Mouse (Mus musculus) hindbrain, embryonic 16.5 days (tissue): ENCODE measurements around the gene Dpep1. TPM values are rescaled to one million over a fixed set of nuclear protein-coding genes. Genes with fewer than 3 reads are reported as not detected.

Experiments
- ATAC-seq: fragments of 200-750 bp; cut with Nextera tagmentation; 2 replicates; pipeline ENCODE4 v1.8.0; 2017; ENCODE audit warnings: moderate TSS enrichment, moderate library complexity
- H3K27ac ChIP-seq: fragments of 300-500 bp; sonication (generic); 2 replicates; pipeline ENCODE4 v1.5.1; 2014; ENCODE audit warnings: low read depth, mild to moderate bottlenecking, control low read depth, low read length, moderate library complexity
- H3K27me3 ChIP-seq: fragments of 300-500 bp; sonication (generic); replicated peaks from 2 replicates; pipeline ENCODE4 v1.6.1; 2014; ENCODE audit warnings: low read length; ENCODE audit not compliant: control insufficient read depth, insufficient read depth
- H3K36me3 ChIP-seq: fragments of 300-500 bp; sonication (generic); 2 replicates; pipeline ENCODE4 v1.6.1; 2014; ENCODE audit warnings: mild to moderate bottlenecking, low read length, moderate library complexity, mixed read lengths; ENCODE audit not compliant: control insufficient read depth, insufficient read depth
- H3K4me1 ChIP-seq: fragments of 300-500 bp; sonication (generic); 2 replicates; pipeline ENCODE4 v1.6.1; 2014; ENCODE audit warnings: low read depth, low read length; ENCODE audit not compliant: control insufficient read depth, insufficient read depth
- H3K4me2 ChIP-seq: fragments of 300-500 bp; sonication (generic); 2 replicates; pipeline ENCODE4 v1.6.1; 2014; ENCODE audit warnings: mild to moderate bottlenecking, low read length, control low read depth, moderate library complexity
- H3K4me3 ChIP-seq: fragments of 300-500 bp; sonication (generic); 2 replicates; pipeline ENCODE4 v1.5.1; 2014; ENCODE audit warnings: mild to moderate bottlenecking, low read length, control low read depth, moderate library complexity
- H3K9ac ChIP-seq: fragments of 300-500 bp; sonication (generic); 2 replicates; pipeline ENCODE4 v1.6.1; 2014; ENCODE audit warnings: low read depth, mild to moderate bottlenecking, control low read depth, low read length, moderate library complexity
- H3K9me3 ChIP-seq: fragments of 300-500 bp; sonication (generic); 2 replicates; pipeline ENCODE4 v1.6.1; 2014; ENCODE audit warnings: mild to moderate bottlenecking, low read length, moderate library complexity; ENCODE audit not compliant: control insufficient read depth
- WGBS: fragments of 180-500 bp; shearing (Covaris S2); extraction: QIAGEN DNeasy Blood & Tissue Kit; methylation state at CpG from one replicate; pipeline ENCODE4 v1.1.7; 2014; 5-methylcytosine and 5-hydroxymethylcytosine counted together
- polyA plus RNA-seq: library from polyadenylated mRNA; unstranded; fragments of >200 nt; fragmentation: Nextera tagmentation; extraction: Ambion mirVana; gene quantifications from 2 replicates; pipeline ENCODE4 v1.2.1, GENCODE M21; 2015

Gene Dpep1
- 0.68 and 0.72 TPM in 2 replicates for polyA plus RNA-seq

DNA sequence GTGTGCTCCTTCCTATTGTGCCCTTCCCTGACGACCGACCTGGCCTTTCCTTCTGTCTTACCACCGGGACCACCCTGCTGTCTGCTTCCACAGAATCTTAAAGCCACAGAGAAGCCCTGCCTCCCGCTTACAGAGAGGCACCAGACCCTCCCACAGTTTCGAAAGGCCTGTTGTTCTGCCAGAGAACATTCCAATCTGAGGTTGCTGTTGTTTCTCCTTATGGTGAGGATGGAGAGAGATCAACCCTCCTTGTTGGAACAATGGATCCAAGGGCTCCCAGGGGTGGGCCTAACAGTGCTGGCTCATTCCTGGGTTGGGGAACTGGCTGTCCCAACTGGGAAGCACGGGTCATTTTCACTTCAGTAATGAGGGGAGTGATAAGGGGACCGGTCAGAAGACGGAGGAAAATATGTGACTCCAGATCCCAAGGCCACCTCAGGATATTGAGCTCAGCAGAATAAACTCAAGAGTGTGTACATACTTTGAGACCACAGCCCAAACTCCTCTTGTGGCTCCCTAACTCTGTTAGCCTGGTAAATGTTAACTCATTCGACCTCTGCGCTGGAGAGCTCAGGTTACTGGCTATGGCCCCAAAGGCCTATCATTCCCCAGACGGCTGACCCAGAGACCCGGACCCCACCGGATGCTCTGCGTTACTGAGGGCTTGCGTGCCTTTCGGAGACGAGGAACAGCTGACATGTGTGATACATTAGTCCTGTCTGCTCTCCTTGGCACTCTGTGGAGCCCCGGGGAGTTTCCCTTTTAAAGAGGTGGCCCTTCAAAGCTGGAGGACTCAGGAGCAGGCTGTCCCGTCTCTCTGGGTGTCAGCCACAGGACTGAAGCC is at the start of gene Dpep1:
Gene Dpep1 (plus strand): TSS at position 677 of the 844 bp plus-strand sequence.
- no peaks in the 10 kb centered on the region for H3K36me3 ChIP-seq
- H3K27me3 ChIP-seq = no peaks in the 10 kb centered on the region
- H3K9ac ChIP-seq = no peak within 1 kb of the TSS
- H3K9me3 ChIP-seq = no peaks in the 10 kb centered on the region
- ATAC-seq = no peak
- no peaks in the 10 kb centered on the region; the same call in 1 of the 2 replicates for H3K4me1 ChIP-seq
- no peak within 1 kb of the TSS for H3K4me3 ChIP-seq
- no peak within 1 kb of the TSS for H3K4me2 ChIP-seq
- no peak within 1 kb of the TSS for H3K27ac ChIP-seq
- WGBS = 54% methylated on average over 19 of the region's 19 CpGs

DNA sequence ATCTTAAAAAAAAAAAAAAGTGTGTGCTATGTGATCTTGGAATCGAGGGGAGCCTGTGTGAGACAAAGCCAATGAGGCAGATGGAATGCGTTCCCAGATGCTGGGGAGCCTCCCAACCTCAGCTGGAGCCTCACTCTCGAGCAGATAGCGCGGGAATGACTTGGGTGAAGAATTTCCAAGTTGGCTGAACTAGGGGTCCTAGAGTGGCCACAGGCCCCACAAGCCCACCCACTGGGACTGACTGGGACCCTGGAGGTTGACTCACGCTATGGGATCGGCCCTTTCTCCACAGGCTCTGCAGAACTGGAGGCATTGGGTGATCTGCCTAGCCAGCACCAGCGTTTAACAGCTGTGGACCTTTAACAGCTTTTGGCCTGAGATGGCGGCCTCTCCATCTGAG is 49.8 kb upstream of the Dpep1 start:
- WGBS = 81% methylated on average over 9 of the region's 9 CpGs
- Histone ChIP-seq H3K4me1 (peaks cover 12% of the 10 kb centered on the region), H3K9ac (no peak overlapping the region), H3K9me3 (no peaks in the 10 kb centered on the region), H3K4me2 (no peak overlapping the region), H3K4me3 (no peak overlapping the region), H3K27me3 (no peaks in the 10 kb centered on the region), H3K27ac (no peak overlapping the region), H3K36me3 (no peaks in the 10 kb centered on the region)
- ATAC-seq = no peak

DNA sequence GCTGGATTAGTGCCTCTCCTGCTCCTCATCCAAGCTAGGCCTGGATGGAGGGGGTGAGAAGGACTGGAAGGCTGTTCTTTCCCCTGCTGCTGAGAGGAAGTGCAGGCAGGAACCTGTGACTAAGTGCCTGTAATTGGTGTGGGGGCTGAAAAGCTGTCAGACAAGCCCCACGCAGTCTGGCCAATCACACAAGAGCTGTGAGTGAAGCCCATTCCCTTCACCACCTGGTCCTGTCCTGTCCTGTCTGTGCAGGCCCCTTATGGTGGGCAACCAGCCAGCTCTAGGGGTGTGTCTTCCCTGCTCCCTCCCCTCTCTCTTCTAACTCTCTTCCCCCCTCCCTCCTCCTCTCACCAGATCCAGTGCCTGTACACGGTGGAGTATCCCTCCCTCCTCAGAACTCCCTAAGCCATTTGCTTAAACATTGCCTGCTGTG is 48.4 kb upstream of the Dpep1 start:
- Histone ChIP-seq H3K9ac (no peak overlapping the region), H3K9me3 (no peaks in the 10 kb centered on the region), H3K4me3 (no peak overlapping the region), H3K4me1 (peaks cover 12% of the 10 kb centered on the region), H3K27me3 (no peaks in the 10 kb centered on the region), H3K4me2 (no peak overlapping the region), H3K36me3 (no peaks in the 10 kb centered on the region), H3K27ac (peak overlapping the region; percentile 2; the same call in 1 of the 2 replicates)
- WGBS = 25% methylated on average over 2 of the region's 2 CpGs
- peak; percentile 53 for ATAC-seq

DNA sequence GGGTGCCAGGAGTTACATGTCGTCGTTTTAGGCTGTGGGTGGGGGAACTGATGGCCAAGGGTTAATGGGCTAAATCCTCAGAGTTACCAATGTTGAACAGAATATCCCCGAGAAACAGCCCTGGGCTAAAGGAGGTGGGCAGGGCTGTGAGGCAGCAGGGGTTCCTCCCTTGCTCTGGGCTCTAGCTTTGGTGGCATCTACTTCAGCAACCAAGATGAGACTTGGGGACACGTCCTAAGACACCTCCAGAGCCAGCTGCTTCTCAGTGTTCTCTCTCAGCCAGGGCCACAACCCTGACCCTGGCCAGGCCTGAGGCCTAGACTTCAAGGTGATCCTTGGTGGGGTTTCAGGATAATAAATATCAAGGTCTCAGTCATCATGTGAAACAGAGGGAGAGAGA is 47.3 kb upstream of the Dpep1 start:
- Histone ChIP-seq H3K4me2 (no peak overlapping the region), H3K9me3 (no peaks in the 10 kb centered on the region), H3K4me1 (peaks cover 12% of the 10 kb centered on the region), H3K27me3 (no peaks in the 10 kb centered on the region), H3K36me3 (no peaks in the 10 kb centered on the region), H3K4me3 (no peak overlapping the region), H3K9ac (no peak overlapping the region), H3K27ac (no peak overlapping the region)
- WGBS = 73% methylated on average over 4 of the region's 4 CpGs
- no peak for ATAC-seq

DNA sequence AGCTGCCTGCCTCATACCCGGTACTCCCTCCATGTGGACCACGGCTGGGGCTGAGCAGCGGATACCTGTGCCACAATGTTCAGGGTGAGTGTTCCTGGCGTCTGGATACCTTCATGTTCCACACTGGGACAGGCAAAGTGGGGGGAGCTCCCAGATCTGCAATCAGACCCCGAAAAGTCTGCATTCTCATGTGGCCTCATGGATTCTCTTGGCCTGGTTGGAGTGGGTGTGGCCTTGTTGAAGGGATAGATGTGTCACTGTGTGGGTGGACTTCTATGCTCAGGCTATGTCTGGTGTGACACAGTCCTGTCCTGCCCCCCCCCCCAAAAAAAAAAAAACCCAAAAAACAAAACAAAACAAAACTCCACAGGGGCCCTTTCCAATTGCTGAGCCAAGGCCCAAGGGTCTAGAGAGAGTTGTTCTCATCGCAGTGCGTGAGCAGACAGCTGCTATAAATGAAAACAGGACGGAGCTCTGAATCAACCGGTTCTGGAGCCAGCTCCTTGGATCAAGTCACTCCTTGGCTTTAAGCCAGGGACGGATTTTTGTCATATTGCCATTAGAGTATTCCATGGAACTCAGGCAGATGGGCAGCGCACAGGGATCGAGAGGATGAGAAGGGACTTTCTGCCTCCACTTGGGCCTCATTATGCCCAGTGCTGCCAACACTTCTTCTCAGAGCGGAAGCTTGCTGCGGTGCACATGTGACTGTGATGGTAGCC is 44.1 kb upstream of the Dpep1 start:
- H3K4me1 ChIP-seq = no peaks in the 10 kb centered on the region; the same call in 1 of the 2 replicates
- H3K9ac ChIP-seq = no peak overlapping the region
- H3K27me3 ChIP-seq = no peaks in the 10 kb centered on the region
- no peaks in the 10 kb centered on the region for H3K9me3 ChIP-seq
- ATAC-seq = peak; percentile 63
- H3K36me3 ChIP-seq = no peaks in the 10 kb centered on the region
- H3K27ac ChIP-seq = peak overlapping the region; percentile 66
- no peak overlapping the region for H3K4me2 ChIP-seq
- no peak overlapping the region for H3K4me3 ChIP-seq
- WGBS = 59% methylated on average over 14 of the region's 14 CpGs

DNA sequence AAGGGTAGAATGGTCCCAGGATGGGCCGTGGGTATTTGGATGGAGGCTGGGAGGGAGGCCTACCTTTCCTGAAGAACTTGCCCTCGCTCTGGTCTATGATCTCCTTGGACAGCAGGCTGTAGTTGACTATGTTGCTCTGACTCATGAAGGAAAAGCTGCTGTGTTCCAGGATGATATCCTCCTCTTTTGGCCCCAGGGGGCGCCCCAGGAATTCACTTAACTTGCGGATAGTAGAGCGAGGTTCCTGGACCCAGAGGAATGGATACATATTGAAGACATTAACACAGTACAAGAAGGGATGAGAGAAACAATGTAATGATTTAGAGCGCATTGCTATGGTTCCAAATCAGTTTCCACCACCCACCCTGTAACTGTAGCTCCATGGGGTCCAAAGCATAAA is 40.8 kb upstream of the Dpep1 start:
- H3K9ac ChIP-seq = no peak overlapping the region
- no peak overlapping the region for H3K4me2 ChIP-seq
- no peaks in the 10 kb centered on the region for H3K9me3 ChIP-seq
- H3K4me1 ChIP-seq = no peaks in the 10 kb centered on the region
- no peak overlapping the region for H3K27ac ChIP-seq
- 61% methylated on average over 6 of the region's 6 CpGs for WGBS
- no peak for ATAC-seq
- H3K36me3 ChIP-seq = no peaks in the 10 kb centered on the region
- H3K27me3 ChIP-seq = no peaks in the 10 kb centered on the region; the same call in 1 of the 2 replicates
- no peak overlapping the region for H3K4me3 ChIP-seq

DNA sequence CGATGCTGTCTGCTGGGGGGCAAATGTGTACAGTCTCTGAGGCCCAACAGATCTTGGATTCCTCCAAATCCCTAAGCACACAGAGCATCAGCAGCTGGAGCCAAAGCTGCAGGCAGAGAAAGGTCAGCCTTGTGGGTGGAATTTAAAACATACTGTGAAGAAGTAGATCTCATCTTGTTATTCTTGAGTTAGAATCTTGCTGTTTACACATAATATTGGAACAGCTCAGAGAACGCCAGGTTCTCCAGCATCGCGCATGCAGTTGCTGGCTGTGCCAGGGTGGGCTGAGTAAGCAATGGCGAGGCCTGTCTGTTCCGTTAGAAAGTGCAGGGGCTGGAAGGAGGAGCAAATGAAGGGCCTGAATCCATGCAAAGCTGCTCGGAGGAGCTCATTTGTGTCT is 39.7 kb upstream of the Dpep1 start:
- Histone ChIP-seq H3K4me1 (no peaks in the 10 kb centered on the region), H3K4me2 (no peak overlapping the region), H3K4me3 (no peak overlapping the region), H3K36me3 (no peaks in the 10 kb centered on the region), H3K27ac (0 out of 2 replicates have a peak overlapping the region, but pooled peaks have one; percentile 23), H3K9me3 (no peaks in the 10 kb centered on the region), H3K9ac (no peak overlapping the region), H3K27me3 (no peaks in the 10 kb centered on the region; the same call in 1 of the 2 replicates)
- ATAC-seq = no peak
- WGBS = 79% methylated on average over 7 of the region's 7 CpGs

DNA sequence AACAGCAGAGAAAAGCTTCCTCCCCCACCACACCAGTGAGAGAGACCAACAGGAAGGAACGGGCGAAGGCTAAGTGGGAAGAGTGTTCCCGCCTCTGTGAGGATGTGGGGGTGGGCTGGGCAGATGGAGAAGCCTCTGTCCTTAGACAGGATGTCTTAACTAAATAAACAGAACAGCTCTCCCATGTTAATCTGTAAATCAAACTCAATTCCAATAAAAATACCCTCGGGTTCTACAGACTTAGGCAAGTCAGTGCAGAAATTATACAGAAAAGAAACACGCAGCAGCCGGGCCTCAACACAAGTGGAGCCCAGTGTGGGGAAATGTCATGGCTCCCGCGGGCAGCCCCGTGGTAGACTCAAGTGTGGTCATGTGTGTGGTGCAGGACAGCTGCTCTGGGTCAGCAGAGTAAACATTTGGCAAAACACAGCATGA is 35.3 kb upstream of the Dpep1 start:
- Histone ChIP-seq H3K27ac (no peak overlapping the region), H3K36me3 (no peaks in the 10 kb centered on the region), H3K9ac (no peak overlapping the region), H3K4me2 (no peak overlapping the region), H3K4me1 (no peaks in the 10 kb centered on the region), H3K27me3 (no peaks in the 10 kb centered on the region; the same call in 1 of the 2 replicates), H3K9me3 (no peaks in the 10 kb centered on the region), H3K4me3 (no peak overlapping the region)
- WGBS = 72% methylated on average over 9 of the region's 9 CpGs
- no peak for ATAC-seq

DNA sequence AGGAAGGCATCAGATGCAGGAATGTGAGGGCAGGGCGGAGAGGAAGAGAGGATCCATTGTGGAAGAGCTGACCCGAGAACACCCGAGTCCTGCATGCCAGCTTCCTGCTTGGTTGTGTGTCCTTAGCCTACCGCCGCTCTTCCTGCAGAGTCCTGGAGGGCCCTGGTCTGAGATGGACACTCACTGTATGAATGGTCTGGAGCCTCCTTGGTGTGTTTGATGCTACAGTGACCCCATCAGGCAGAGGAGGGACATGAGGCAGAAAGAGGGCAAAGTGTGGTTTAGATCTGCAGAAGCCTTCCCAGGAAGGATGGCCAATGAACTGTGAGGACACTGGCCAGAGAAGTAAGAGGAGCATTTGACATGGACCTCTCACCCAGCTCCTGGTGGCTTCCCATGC is 30.9 kb upstream of the Dpep1 start:
- no peaks in the 10 kb centered on the region for H3K27me3 ChIP-seq
- no peak overlapping the region for H3K4me3 ChIP-seq
- no peaks in the 10 kb centered on the region for H3K9me3 ChIP-seq
- 81% methylated on average over 5 of the region's 5 CpGs for WGBS
- no peak overlapping the region for H3K27ac ChIP-seq
- ATAC-seq = no peak
- H3K4me1 ChIP-seq = no peaks in the 10 kb centered on the region; the same call in 1 of the 2 replicates
- H3K4me2 ChIP-seq = no peak overlapping the region
- no peaks in the 10 kb centered on the region for H3K36me3 ChIP-seq
- no peak overlapping the region for H3K9ac ChIP-seq
